Mouse (Mus musculus) left cerebral cortex, adult 2 months (tissue): ENCODE measurements around the gene Arhgef18. TPM values are rescaled to one million over a fixed set of nuclear protein-coding genes. Genes with fewer than 3 reads are reported as not detected.

ENCODE experiments used
- DNase-seq, 2 experiments: peaks; one replicate each; pipeline ENCODE4 v3.0.0; 2021 to 2022; ENCODE audit warnings: low spot score in 2 of 2, mixed read lengths in 1 of 2; ENCODE audit errors: extremely low spot score in 1 of 2
- H3K27ac ChIP-seq: fragments of 200-600 bp; 2 replicates; pipeline ENCODE4 v1.8.1; 2022
- H3K4me3 ChIP-seq: fragments of 200-600 bp; 2 replicates; pipeline ENCODE4 v1.8.1; 2022
- CTCF ChIP-seq: fragments of 200-600 bp; IDR thresholded peaks from 2 replicates; pipeline ENCODE4 v1.8.1; 2022; ENCODE audit warnings: antibody characterized with exemption, mild to moderate bottlenecking, moderate library complexity
- intact Hi-C: fragments of 180-260 bp; cut with DNase I; formaldehyde crosslinking; loops from one replicate; pipeline ENCODE4 v1.15.1; 2025
- total RNA-seq, 2 experiments: library from RNA; stranded (reverse); gene quantifications; 2 replicates each; pipeline ENCODE4 v1.2.3; 2021

Arhgef18 gene
- total RNA-seq, 2 experiments from 2014 or later: 47.8 to 49.3 TPM

DNA sequence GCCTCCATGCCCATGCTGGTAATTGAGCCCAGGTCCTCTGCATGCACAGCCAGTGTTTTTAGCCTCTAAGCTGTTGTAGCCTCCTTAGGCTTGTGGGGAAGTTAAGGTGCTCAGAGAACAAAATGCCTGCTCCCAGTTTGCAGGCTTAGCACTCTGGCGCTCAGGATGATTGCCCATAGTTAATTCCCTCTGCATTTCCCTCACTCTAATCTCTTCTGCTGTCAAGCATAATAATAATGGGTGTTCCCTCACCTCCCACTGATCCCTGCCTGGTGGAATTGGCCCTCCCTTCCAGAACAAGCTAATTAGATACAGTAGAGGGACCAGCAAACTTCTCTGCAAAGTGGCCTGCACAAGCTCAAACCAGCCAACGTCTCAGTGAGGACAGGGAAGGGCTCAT lies 7.7 kb downstream of the Arhgef18 start:
- H3K27ac ChIP-seq: no peak overlapping the region
- no peak for TF ChIP-seq CTCF
- no peak overlapping the region for H3K4me3 ChIP-seq
- intact Hi-C loops: no loop called here
- DNase-seq: no peak

- no peak for TF ChIP-seq CTCF
- Histone ChIP-seq H3K27ac (no peak overlapping the region), H3K4me3 (no peak overlapping the region)
- DNase-seq: no peak
- intact Hi-C loops: no loop called here
These were observed 14.6 kb downstream of the Arhgef18 start for GRCm38 (mm10) chr8:3407417-3407816.

GRCm38 (mm10) chr8:3411085-3411484 lies 18.3 kb downstream of the Arhgef18 start:
- no peak for TF ChIP-seq CTCF
- no peak overlapping the region for H3K4me3 ChIP-seq
- intact Hi-C loops: no loop called here

GRCm38 (mm10) chr8:3411901-3412301 lies 19.1 kb downstream of the Arhgef18 start:
- intact Hi-C loops: no loop called here
- no peak for DNase-seq
- TF ChIP-seq CTCF: no peak
- H3K27ac ChIP-seq: no peak overlapping the region
- H3K4me3 ChIP-seq: no peak overlapping the region

More at GRCm38 (mm10) chr8:3411085-3411484, 18.3 kb downstream of the Arhgef18 start:
- H3K27ac ChIP-seq: no peak overlapping the region
- DNase-seq: no peak

DNA sequence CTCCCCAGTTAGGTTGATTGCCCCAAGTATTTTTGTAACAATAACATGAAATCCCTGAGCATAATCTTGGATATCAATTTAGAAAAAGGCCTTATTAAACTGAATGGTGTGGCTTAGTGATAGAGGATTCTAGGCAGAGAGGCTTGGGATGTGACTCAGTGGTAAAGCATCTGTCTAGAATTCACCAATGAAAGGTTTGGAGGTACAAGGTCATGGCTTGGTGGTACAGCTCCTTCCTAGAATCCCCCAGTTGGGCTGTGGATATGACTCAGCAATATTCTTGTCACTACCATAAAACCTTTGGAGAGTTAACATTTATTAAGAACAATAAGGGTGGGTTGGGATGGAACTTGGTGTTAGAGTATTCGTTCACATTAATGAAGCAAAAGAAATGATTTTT lies 20.0 kb downstream of the Arhgef18 start:
- H3K27ac ChIP-seq: no peak overlapping the region
- DNase-seq: no peak
- intact Hi-C loops: no loop called here
- no peak overlapping the region for H3K4me3 ChIP-seq
- TF ChIP-seq CTCF: no peak

DNA sequence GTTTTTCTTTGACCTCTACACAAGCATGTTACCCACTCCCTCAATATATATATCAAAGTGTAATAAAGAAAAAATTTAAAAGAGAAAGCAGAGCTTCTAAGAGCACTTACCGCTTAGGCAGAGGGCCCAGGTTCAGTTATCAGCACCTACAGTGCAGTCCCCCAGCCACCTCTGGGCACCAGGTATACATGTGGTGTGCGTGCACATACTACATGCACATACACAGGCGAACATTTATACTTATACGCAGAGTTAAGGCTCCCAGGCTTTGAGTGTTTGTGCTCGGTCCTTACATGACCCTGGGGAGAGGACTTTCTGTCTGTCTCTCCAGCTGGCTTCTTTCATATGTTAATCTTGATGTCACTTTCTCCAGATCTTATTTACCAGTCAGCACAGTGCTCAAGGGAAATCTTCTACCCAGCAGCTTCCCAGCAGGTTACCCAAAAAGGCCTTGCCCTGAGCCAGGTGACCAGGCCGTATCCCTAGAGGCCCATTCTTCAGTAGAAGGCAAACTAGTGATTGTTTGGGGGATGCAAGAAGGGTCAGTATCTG lies 21.9 kb downstream of the Arhgef18 start:
- Histone ChIP-seq H3K27ac (no peak overlapping the region), H3K4me3 (no peak overlapping the region)
- no peak for DNase-seq
- intact Hi-C loops: no loop called here
- no peak for TF ChIP-seq CTCF

DNA sequence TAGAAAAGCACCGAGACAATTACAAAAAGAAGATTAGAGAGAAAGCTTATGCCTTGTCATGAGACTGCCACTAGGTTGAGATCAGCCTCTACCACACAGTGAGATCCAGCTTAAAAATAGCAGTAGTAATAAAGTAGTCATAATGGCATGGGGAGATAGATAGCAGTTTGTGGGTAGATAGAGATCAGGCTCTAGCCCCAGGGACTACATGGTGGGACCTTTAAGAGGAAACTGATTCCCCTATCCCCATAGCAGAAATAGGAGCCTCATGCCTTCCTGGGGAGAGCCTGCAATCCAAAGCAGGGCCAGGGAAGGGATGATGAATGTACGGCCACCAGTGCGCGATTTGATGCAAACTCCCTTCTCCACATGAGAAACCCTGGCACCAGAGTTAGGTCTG lies 22.5 kb downstream of the Arhgef18 start:
- no peak overlapping the region for H3K4me3 ChIP-seq
- TF ChIP-seq CTCF: no peak; the same call in 1 of the 2 replicates
- DNase-seq: no peak
- intact Hi-C loops: no loop called here
- H3K27ac ChIP-seq: no peak overlapping the region

DNA sequence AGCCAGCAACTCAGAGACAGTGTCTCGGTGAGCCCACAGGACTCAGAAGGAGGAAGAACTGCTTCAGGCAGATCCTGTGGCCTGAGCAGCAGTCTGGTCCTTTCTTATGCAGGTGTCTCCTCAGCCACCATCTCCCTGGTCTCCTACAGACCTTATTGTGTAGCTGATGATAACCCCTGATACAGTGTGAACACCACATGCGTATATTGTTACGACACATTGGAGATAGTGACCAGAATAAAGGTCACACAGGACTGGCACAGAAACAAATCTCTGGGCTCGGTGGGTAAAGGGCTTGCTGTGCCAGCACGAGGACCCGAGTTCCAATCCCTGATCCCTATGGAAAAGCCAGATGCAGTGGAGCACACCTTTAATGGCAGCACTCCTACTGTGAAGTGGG lies 22.9 kb downstream of the Arhgef18 start:
- no peak for DNase-seq
- no peak for TF ChIP-seq CTCF
- H3K4me3 ChIP-seq: no peak overlapping the region
- intact Hi-C loops: no loop called here
- H3K27ac ChIP-seq: no peak overlapping the region

- no peak for DNase-seq
- TF ChIP-seq CTCF: no peak
These were observed 24.0 kb downstream of the Arhgef18 start for GRCm38 (mm10) chr8:3416846-3417245.

DNA sequence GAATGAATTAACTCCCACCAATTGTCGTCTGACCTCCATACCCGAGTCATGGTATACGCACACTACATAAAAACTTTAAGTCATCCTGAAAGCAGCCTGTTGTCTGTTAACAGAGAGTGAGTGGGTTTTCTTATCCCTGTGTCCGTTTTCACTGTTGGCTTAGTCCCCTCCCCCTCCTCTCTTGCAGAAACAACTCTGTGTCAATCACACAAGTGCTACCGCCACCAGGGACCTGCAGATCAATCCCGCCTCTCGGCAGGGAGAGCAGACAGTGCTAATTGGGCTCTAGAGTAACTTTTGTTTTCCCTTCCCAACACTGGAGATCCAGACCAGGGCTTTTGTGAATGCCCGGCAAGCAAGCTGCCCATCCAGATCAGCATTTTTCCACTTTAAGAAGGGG lies 24.6 kb downstream of the Arhgef18 start:
- no peak overlapping the region for H3K27ac ChIP-seq
- no peak for DNase-seq
- no peak for TF ChIP-seq CTCF
- H3K4me3 ChIP-seq: no peak overlapping the region
- intact Hi-C loops: no loop called here

More at GRCm38 (mm10) chr8:3416846-3417245, 24.0 kb downstream of the Arhgef18 start:
- Histone ChIP-seq H3K27ac (no peak overlapping the region), H3K4me3 (no peak overlapping the region)
- intact Hi-C loops: no loop called here

DNA sequence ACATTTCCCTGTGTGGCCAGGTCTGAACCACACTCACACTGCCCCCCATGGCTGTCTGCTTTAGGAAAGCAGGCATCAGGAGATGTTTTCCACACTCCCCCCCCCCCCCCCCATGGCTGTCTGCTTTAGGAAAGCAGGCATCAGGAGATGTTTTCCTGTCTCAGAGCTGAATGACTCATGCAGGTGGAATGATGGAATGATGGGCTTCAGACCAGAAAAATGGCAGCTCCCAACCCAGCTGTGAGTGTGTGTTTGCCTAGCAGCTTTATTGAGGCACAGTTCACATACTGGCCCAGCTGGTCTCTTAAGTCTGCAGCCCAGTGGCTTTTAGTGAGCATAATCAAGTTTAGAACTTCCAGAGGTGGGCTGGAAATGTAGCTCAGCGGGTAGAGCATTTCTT lies 25.3 kb downstream of the Arhgef18 start:
- H3K27ac ChIP-seq: no peak overlapping the region
- TF ChIP-seq CTCF: no peak
- intact Hi-C loops: no loop called here
- DNase-seq: no peak
- H3K4me3 ChIP-seq: no peak overlapping the region

DNA sequence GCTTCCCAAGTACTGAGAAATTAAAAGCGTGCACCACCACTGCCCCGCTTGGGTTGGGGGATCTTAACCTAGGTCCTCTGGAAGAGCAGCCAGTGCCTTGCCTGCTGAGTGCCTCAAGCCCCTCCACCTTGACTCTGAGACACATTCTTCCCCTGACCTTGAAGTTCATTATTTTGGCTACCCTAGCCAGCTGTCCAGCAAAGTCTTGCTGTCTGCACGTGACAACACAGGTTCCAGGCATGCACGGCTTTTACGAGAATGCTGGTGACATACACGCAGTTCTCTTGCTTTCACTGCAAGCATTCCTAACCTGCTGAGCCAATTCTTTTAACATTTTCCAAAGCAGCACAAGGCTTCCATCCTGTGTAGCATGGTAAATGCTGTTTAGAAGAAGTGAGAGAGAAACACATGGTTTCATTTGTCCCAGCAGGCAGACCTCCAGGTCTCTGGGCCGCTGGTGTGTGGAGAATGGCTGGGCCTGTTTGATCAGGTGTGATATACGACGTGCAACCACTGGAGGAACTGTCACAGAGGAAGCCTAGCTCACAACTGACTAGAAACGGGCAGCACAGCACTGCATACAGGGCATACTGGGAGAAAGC lies 27.4 kb downstream of the Arhgef18 start:
- DNase-seq: no peak
- H3K27ac ChIP-seq: no peak overlapping the region
- intact Hi-C loops: no loop called here
- no peak overlapping the region for H3K4me3 ChIP-seq
- no peak for TF ChIP-seq CTCF

DNA sequence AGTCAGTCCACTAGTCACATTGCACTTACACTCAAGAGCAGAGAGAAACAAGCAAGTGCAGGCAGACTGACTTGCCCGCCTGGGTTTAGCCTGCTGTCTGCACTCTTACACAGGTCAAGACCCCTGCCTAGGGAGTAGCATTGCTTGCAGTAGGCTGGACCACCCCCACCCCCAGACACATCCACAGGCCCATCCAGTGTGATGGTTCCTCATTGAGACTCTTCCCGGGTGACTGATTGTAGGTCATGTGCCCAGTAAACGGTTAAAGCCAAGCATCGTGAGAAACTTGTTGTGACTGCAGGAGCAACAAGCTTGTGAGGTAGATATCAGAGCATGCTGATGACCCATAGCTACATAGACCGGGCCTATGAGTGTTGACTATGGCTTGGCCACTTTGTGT lies 28.7 kb downstream of the Arhgef18 start:
- Histone ChIP-seq H3K27ac (no peak overlapping the region), H3K4me3 (no peak overlapping the region)
- intact Hi-C loops: no loop called here
- no peak for TF ChIP-seq CTCF
- DNase-seq: no peak
